Mouse (Mus musculus) layer of hippocampus, adult 11-12 months (tissue): ENCODE results near the gene Ube2v1.
"Not testable (repeated sequence)": the region's sequence is repeated elsewhere in the genome, so short reads cannot be mapped to it uniquely, and the experiment has no call there.

Experiments
- DNase-seq: peaks from one replicate; pipeline ENCODE4 v3.0.0; 2022; ENCODE audit warnings: low spot score

Gene Ube2v1

GRCm38 (mm10) chr2:167654911-167655600, 23.2 kb upstream of the Ube2v1 start:
- no peak for DNase-seq

- DNase-seq = no peak
Measured at GRCm38 (mm10) chr2:167652694-167653093, 20.8 kb upstream of the Ube2v1 start.

DNA sequence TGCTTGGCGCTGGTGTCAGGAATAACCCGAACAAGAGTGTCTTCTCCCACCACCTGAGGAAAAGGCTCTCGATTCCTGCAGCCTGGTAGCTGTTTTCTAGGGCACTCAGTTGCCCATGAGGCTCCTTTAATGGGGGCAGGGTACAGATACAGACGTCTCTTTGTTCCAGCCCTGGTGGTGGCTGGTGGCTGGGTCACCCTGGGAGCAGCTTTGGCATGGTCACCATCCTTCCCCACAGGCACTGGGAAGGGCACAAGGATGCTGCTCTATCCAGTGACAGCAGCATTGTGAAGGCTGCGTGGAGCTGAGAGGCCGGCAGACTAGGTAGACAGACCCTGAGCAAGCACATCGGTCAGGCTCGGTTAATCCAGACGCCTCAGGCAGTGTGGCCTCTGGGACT, 19.7 kb upstream of the Ube2v1 start:
- peak; percentile 67 for DNase-seq

DNA sequence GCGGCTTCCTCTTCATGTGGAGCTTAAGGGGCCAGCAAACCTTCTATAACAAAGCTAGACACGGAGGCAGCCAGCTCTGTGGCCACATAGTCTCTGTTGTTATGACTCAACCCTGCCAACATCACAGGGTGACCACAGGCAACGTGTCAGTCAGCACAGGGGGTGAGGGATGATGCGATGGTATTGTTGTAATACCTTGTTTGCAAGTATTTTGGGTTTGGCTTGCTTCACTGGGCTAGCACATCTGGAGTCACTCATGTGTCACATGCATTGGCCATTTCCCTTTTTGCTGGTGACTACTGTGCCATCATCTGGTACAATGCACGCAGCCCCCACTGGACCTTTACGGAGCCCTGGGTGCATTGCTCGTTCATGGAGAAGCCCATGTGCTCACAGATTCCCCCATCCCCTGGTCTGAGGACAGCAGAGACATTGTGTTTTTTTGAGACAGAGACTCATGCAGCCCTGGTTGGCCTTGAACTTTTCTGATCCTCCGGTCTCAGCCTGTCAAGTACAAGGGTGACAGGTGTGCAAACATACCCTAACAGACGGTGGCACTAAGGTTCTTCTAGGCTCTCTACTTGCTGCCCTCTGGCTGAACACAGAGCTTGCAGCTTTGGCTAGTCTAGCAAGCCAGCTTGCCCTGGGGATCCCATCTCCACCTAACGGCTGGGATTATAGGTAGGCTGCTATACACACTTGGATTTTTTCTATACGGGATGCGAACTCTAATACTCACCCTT, 17.6 kb upstream of the Ube2v1 start:
- no peak for DNase-seq

DNA sequence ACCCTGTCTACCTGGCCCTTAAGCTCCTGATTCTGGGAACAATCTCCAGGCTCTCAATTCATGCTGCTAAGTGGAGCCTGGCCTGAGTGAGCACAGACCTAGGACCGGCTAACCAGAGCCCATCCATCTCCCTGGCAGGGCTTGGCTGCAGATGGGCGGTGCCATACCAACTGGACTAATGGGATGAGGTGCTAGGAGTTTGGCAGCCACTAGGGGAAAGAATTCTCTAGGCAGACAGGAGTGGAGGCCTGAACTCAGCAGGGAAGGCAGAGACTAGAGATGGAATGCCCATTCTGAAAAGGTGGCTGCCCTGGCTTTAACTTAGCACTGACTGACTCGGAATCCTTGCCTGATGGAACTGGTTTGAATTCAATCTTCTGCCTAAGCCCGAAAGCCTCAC, 14.5 kb upstream of the Ube2v1 start:
- DNase-seq = no peak

- DNase-seq = not testable (repeated sequence)
Measured at GRCm38 (mm10) chr2:167643356-167644052, 11.6 kb upstream of the Ube2v1 start.

DNA sequence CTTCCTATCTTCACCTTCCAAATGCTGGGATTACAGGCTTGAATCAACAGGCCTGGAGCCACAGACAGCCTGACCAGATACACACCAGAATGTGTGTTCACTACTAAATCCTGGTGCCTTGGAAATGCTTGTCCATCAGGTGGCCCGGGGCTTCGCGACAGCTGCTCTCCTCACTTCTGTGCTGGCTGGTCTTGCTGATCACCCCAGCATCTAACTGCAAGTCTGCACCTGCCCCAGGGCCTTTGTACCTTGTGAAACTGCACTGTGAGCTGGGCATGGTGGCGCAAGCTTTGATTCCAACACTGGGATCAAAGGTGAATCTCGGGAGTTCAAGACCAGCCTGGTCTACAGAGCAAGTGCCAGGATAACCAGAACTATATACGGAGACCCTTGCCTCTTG, 10.3 kb upstream of the Ube2v1 start:
- DNase-seq = no peak

- DNase-seq = peak; percentile 60
Measured at GRCm38 (mm10) chr2:167641337-167641736, 9.4 kb upstream of the Ube2v1 start.

- no peak for DNase-seq
Measured at GRCm38 (mm10) chr2:167640279-167640678, 8.4 kb upstream of the Ube2v1 start.

- DNase-seq = no peak
Measured at GRCm38 (mm10) chr2:167634865-167635512, 3.1 kb upstream of the Ube2v1 start.

- peak; percentile 98 for DNase-seq
Measured at GRCm38 (mm10) chr2:167634338-167634770, 2.5 kb upstream of the Ube2v1 start.

DNA sequence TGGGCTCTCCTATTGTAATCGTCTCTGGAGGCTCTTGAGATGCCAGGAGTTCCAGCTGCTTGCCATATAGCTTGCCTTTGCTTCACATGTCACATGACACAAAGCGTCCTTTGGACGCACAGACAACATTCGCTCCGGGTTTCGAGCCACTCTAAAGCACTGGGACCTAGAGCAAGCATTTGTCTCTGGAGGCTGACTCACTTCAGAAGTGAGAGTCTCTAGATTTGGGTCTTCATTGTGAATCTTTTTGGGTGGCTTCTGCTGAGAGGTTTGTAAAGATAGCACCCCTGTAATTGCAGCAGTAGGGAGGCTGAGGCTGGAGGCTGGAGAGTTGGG, 1.6 kb upstream of the Ube2v1 start:
- DNase-seq = no peak

GRCm38 (mm10) chr2:167632731-167633536, 1.0 kb upstream of the Ube2v1 start:
- no peak for DNase-seq

DNA sequence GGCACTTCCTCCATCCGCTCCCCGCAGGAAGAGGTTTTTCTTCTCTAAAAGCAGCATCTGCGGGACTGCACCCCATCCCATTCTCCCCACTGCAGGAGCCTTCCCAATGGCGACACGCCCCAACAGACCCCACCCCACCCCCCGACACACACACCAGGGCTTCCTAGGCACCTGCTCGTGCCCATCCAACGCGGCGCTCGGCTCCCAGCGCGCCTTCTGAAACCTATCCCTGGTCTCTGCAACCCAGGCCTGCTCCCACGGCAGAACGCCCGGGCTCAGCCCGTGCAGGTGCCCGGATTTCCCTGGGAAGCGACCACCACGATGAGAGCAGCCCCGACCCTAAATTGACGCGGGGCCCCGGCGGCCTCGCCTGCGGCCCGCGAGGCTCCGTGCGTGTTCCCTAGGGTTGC, 709 bp downstream of the Ube2v1 start:
- DNase-seq = no peak

DNA sequence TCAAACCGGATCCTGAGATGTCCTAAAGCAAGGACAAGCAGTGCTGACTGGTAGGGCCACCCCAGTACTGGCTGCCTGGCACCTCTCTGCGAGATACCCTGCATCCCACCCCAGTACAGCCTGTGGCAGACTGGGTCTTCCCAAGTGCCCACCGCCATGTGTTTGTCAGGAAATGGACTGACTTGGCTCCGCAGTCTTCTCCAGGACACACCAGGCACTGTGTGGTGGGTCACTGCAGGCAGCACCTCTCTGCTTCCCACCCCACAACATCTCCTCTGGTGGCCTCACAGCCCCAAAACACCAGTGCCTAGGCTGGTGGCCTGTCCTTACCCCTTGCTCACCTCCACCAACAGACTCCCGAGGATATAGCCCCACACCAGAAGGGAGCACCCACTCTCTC, 1.5 kb downstream of the Ube2v1 start:
- DNase-seq = no peak

- DNase-seq = no peak
Measured at GRCm38 (mm10) chr2:167629665-167630209, 2.2 kb downstream of the Ube2v1 start.

GRCm38 (mm10) chr2:167628872-167629271, 3.0 kb downstream of the Ube2v1 start:
- DNase-seq = no peak

GRCm38 (mm10) chr2:167627019-167627418, 4.9 kb downstream of the Ube2v1 start:
- DNase-seq = no peak

- no peak for DNase-seq
Measured at GRCm38 (mm10) chr2:167625670-167626069, 6.2 kb downstream of the Ube2v1 start.

DNA sequence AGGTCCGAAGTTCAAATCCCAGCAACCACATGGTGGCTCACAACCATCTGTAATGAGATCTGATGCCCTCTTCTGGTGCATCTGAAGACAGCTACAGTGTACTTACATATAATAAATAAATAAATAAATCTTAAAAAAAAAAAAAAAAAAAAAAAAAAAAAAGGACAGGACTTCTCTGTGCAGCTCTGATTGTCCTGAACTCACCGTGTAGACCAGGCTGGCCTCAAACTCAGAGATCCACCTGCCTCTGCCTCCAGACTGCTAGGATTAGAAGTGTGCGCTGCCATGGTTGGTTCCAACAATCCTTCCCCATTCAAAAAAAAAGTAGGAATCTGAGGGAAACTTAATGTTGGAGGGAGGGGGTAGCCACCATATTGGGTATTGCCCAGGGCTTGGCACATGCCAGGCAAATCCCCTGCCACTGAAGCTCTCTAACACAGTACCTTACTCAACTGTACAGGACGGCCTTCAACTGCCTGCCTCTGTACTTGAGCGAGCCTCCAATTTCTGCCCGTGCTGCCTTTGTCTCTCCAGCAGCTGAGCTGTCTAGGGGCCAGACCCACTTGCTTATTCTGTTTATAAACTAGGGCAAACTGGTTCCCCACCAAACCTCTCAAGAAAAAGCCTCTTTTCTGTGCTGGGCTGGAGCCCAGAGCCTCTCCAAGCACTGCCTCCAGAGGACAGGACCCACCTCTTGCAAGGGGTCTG, 7.4 kb downstream of the Ube2v1 start:
- DNase-seq = no peak

GRCm38 (mm10) chr2:167622965-167623364, 8.9 kb downstream of the Ube2v1 start:
- DNase-seq = no peak
